Mouse (Mus musculus) frontal cortex, adult 2 months (tissue): Measurements from ENCODE around the gene Cfap45. TPM values are rescaled to one million over a fixed set of nuclear protein-coding genes. Genes with fewer than 3 reads are reported as not detected.

Source experiments
- DNase-seq, 2 experiments: peaks; one replicate each; pipeline ENCODE4 v3.0.0; 2022; ENCODE audit warnings: low spot score in 1 of 2; ENCODE audit errors: extremely low spot score in 1 of 2
- polyA plus RNA-seq: library from polyadenylated mRNA; depleted of rRNA; stranded (reverse); fragments of >200 nt; gene quantifications from 2 replicates; pipeline ENCODE4 v1.2.3, GENCODE M21; 2012

The Cfap45 gene
- polyA plus RNA-seq, 1 experiment, result 4.5 TPM

GRCm38 (mm10) chr1:172514551-172515268, 5.9 kb upstream of the Cfap45 start:
- no peak for DNase-seq

- DNase-seq, result no peak
Observed at GRCm38 (mm10) chr1:172515396-172515795, 5.2 kb upstream of the Cfap45 start.

- no peak for DNase-seq
Observed at GRCm38 (mm10) chr1:172518013-172518412, 2.6 kb upstream of the Cfap45 start.

- DNase-seq, result no peak
Observed at GRCm38 (mm10) chr1:172519644-172520043, 957 bp upstream of the Cfap45 start.

GRCm38 (mm10) chr1:172522524-172522923, 1.9 kb downstream of the Cfap45 start:
- no peak for DNase-seq

GRCm38 (mm10) chr1:172523699-172524101, 3.1 kb downstream of the Cfap45 start:
- DNase-seq, result no peak

GRCm38 (mm10) chr1:172525027-172525764, 4.6 kb downstream of the Cfap45 start:
- no peak for DNase-seq

- no peak for DNase-seq
Observed at GRCm38 (mm10) chr1:172525971-172526370, 5.4 kb downstream of the Cfap45 start.

GRCm38 (mm10) chr1:172526380-172527081, 5.9 kb downstream of the Cfap45 start:
- no peak for DNase-seq

GRCm38 (mm10) chr1:172527431-172527830, 6.8 kb downstream of the Cfap45 start:
- DNase-seq, result no peak

- peak; percentile 63 to 94 for DNase-seq
Observed at GRCm38 (mm10) chr1:172528701-172529100, 8.1 kb downstream of the Cfap45 start.

- DNase-seq, result no peak
Observed at GRCm38 (mm10) chr1:172530544-172531220, 10.1 kb downstream of the Cfap45 start.

- DNase-seq, result no peak
Observed at GRCm38 (mm10) chr1:172532551-172532950, 11.9 kb downstream of the Cfap45 start.

- DNase-seq, result no peak
Observed at GRCm38 (mm10) chr1:172535116-172535515, 14.5 kb downstream of the Cfap45 start.

GRCm38 (mm10) chr1:172539827-172540226, 19.2 kb downstream of the Cfap45 start:
- DNase-seq, result no peak

- no peak for DNase-seq
Observed at GRCm38 (mm10) chr1:172540283-172540820, 19.8 kb downstream of the Cfap45 start.

- DNase-seq, result no peak
Observed at GRCm38 (mm10) chr1:172546062-172546461, 25.5 kb downstream of the Cfap45 start.

GRCm38 (mm10) chr1:172548501-172548900, 27.9 kb downstream of the Cfap45 start:
- DNase-seq, result no peak

GRCm38 (mm10) chr1:172549314-172549713, 28.7 kb downstream of the Cfap45 start:
- no peak for DNase-seq

GRCm38 (mm10) chr1:172549717-172550116, 29.1 kb downstream of the Cfap45 start:
- no peak for DNase-seq
